Mouse (Mus musculus): ENCODE measurements around the gene Tpp1.

DNA sequence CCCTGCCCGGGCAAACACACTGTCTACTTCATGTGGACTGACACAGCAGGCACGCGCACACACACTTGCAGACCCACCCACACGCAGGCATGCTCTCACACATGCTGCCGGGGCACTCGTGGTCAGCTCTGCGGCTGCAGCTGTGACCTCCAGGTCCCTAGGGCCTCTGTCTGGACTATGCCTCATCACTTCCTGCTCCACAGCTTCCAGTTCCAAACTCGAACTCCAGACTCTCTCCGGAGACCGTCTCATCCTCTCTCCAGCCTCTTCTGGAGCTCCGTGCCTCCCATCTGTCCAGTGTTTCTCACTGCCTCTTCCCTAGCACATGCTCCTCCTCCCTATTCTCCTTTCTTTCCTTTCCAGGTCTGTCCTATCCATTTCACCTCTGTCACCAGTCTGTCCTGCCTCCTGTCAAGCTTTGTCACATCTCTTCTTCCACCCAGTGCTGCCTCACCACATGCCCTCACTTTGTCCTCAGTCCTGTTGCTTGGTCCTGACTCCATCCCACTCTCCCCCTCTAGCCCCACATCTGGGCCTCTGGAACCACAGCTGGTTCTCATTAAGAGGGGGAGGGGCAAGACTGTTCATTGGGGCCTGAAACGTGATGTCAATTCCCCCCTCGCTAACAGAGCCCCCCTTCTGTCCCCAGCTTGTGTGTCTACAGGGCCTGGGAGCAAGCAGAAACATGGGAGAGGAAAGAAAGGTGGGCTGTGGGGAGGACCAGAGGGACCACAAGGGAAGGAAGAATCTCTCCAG is 25.9 kb upstream of the Tpp1 start:
- TF ChIP-seq POLR2A (IDR thresholded peaks at IDR 0.05; ENCODE audit: extremely low read depth, insufficient read depth, low read length) (no peak), CTCF (IDR thresholded peaks at IDR 0.05; ENCODE audit: low read depth, low read length) (no peak)

All from liver, adult 2 months (tissue).